ENCODE assay signal across 9 mouse cellular contexts in genomic region chr5:144988340-144989060, GRCm38 (mm10). TPM values are rescaled to one million over a fixed set of nuclear protein-coding genes. Genes with fewer than 3 reads are reported as not detected.
A peak's percentile ranks its signal among the peaks of the same experiment; 100 is the strongest.
DNase-seq lines count a peak whose midpoint lies in the region; ATAC-seq and TF ChIP-seq lines count a peak whose summit lies in the region.
"Had no signal": no experiment of that assay in that cellular context is flagged by ENCODE, and none has a peak within 500 bp of the region (broad histone marks: within the 10 kb centered on the region; RNA-seq: fewer than 3 reads in every experiment).

No protein-coding gene starts in this region.

- no peaks in the 10 kb centered on the region for H3K79me2 ChIP-seq in heart, adult 2 months (replicated peaks; ENCODE audit: control insufficient read depth, insufficient read depth, low read length)

- H3K36me3 ChIP-seq in E14TG2a.4 (ENCODE audit: insufficient read depth, low read length), result no peaks in the 10 kb centered on the region
- no peaks in the 10 kb centered on the region for H3K36me3 ChIP-seq in heart, adult 2 months (ENCODE audit: control insufficient read depth, insufficient read depth, low read length)
- no peaks in the 10 kb centered on the region for H3K36me3 ChIP-seq in kidney, embryonic 14.5 days (ENCODE audit: control insufficient read depth, insufficient read depth, low read length)
- H3K36me3 ChIP-seq in limb, embryonic 13.5 days, result no peaks in the 10 kb centered on the region
- H3K36me3 ChIP-seq: heart, embryonic 15.5 days had no signal

- no peak overlapping the region for H3K4me3 ChIP-seq in E14TG2a.4 (replicated peaks; ENCODE audit: low read length)
- H3K4me3 ChIP-seq in heart, adult 2 months, result no peak overlapping the region
- H3K4me3 ChIP-seq in kidney, embryonic 14.5 days (ENCODE audit: low read length), result no peak overlapping the region
- no peak overlapping the region for H3K4me3 ChIP-seq in limb, embryonic 13.5 days
- H3K4me3 ChIP-seq: heart, embryonic 15.5 days had no signal

- 34% methylated on average over 9 of the region's 9 CpGs for WGBS in heart, adult 2 months
- WGBS in kidney, embryonic 14.5 days, result 51% methylated on average over 9 of the region's 9 CpGs
- WGBS in limb, embryonic 13.5 days, result 50% methylated on average over 9 of the region's 9 CpGs

- DNase-seq in 3134 (ENCODE audit: extremely low read depth, insufficient read length, low spot score), result peak; percentile 64
- DNase-seq in cerebellum, adult 9-10 months, result peak; percentile 65
- peak; percentile 31 to 41 for DNase-seq in heart, adult 2 months
- peak; percentile 71 for DNase-seq in retina, embryonic 14.5 days (ENCODE audit: low spot score)
- DNase-seq in T-cell, adult 2 months (ENCODE audit: low spot score), result no peak

- intact Hi-C loops in heart, adult 2 months (cut with DNase I), result loop anchor here (1.0 to 2.0 kb wide), 3 partner anchors 104 to 194 kb away; no protein-coding TSS in a partner anchor

- TF ChIP-seq CTCF in E14TG2a.4 (conservative IDR thresholded peaks at IDR 0.05; ENCODE audit: low read length), result peak; percentile 37
- peak; percentile 81 for TF ChIP-seq CTCF in heart, adult 2 months (IDR thresholded peaks at IDR 0.05)

- no peaks in the 10 kb centered on the region for H3K9me3 ChIP-seq in E14TG2a.4 (ENCODE audit: low read length)
- H3K9me3 ChIP-seq in kidney, embryonic 14.5 days (ENCODE audit: control insufficient read depth, low read length), result peaks cover 4% of the 10 kb centered on the region
- H3K9me3 ChIP-seq in limb, embryonic 13.5 days, result peaks cover 11% of the 10 kb centered on the region; the same call in 1 of the 2 replicates
- H3K9me3 ChIP-seq: heart, embryonic 15.5 days had no signal

- no peak overlapping the region for H3K4me2 ChIP-seq in kidney, embryonic 14.5 days (replicated peaks; ENCODE audit: low read depth, low read length)
- no peak overlapping the region for H3K4me2 ChIP-seq in limb, embryonic 13.5 days (replicated peaks)
- H3K4me2 ChIP-seq: heart, embryonic 15.5 days had no signal

- no peak for TF ChIP-seq POLR2A in heart, adult 2 months (IDR thresholded peaks at IDR 0.05; ENCODE audit: insufficient read depth, low read depth, low read length)

- TF ChIP-seq EP300 in heart, adult 2 months (IDR thresholded peaks at IDR 0.05; ENCODE audit: insufficient read depth, low read depth, low read length), result peak; percentile 77

- H3K27me3 ChIP-seq in E14TG2a.4 (ENCODE audit: insufficient read depth, low read length), result no peaks in the 10 kb centered on the region
- H3K27me3 ChIP-seq in heart, adult 2 months (ENCODE audit: control insufficient read depth, insufficient read depth, low read length), result no peaks in the 10 kb centered on the region
- no peaks in the 10 kb centered on the region for H3K27me3 ChIP-seq in kidney, embryonic 14.5 days (ENCODE audit: control insufficient read depth, insufficient read depth, low read length)
- H3K27me3 ChIP-seq in limb, embryonic 13.5 days, result no peaks in the 10 kb centered on the region
- H3K27me3 ChIP-seq: heart, embryonic 15.5 days had no signal

- ATAC-seq in kidney, embryonic 14.5 days (ENCODE audit: low FRiP score, low TSS enrichment), result peak; percentile 66
- ATAC-seq in limb, embryonic 13.5 days (ENCODE audit: low FRiP score, low read depth), result peak; percentile 41; the same call in 1 of the 2 replicates

- no peak overlapping the region for H3K9ac ChIP-seq in heart, adult 2 months (ENCODE audit: low read depth, low read length)
- no peak overlapping the region for H3K9ac ChIP-seq in kidney, embryonic 14.5 days (ENCODE audit: low read depth, low read length)
- no peak overlapping the region for H3K9ac ChIP-seq in limb, embryonic 13.5 days
- H3K9ac ChIP-seq: heart, embryonic 15.5 days had no signal

- peaks cover 23% of the 10 kb centered on the region for H3K4me1 ChIP-seq in E14TG2a.4 (replicated peaks; ENCODE audit: low read depth, low read length)
- no peaks in the 10 kb centered on the region for H3K4me1 ChIP-seq in heart, adult 2 months (ENCODE audit: control insufficient read depth, insufficient read depth, low read length)
- H3K4me1 ChIP-seq in kidney, embryonic 14.5 days (ENCODE audit: control insufficient read depth, insufficient read depth, low read length), result no peaks in the 10 kb centered on the region
- H3K4me1 ChIP-seq in limb, embryonic 13.5 days, result no peaks in the 10 kb centered on the region
- H3K4me1 ChIP-seq: heart, embryonic 15.5 days had no signal

- H3K27ac ChIP-seq in heart, adult 2 months, result no peak overlapping the region
- no peak overlapping the region for H3K27ac ChIP-seq in kidney, embryonic 14.5 days (ENCODE audit: low read depth, low read length)
- no peak overlapping the region for H3K27ac ChIP-seq in limb, embryonic 13.5 days
- H3K27ac ChIP-seq: heart, embryonic 15.5 days had no signal

RNA-seq across cellular contexts. Expression of gene Smurf1, which starts 22.9 kb away (rescaled TPM):
- total RNA-seq in heart, adult 2 months (2021), result 10 to 100 TPM; 26.6 to 27.0 TPM
- 23.1 and 26.2 TPM in 2 replicates for polyA plus RNA-seq in heart, adult 2 months (2012; rRNA removed)
- 13.5 and 20.2 TPM in 2 replicates for polyA plus RNA-seq in kidney, embryonic 14.5 days (2014; fragmentation: Nextera tagmentation; extraction: Ambion mirVana)
- polyA plus RNA-seq in limb, embryonic 13.5 days (2015; fragmentation: Nextera tagmentation; extraction: Ambion mirVana), result 19.5 and 19.9 TPM in 2 replicates

RNA-seq across cellular contexts. Expression of gene Gm4871, which starts 44.1 kb away (rescaled TPM):
- not detected for total RNA-seq in heart, adult 2 months (2021)
- not detected in 2 replicates for polyA plus RNA-seq in heart, adult 2 months (2012; rRNA removed)
- not detected in 2 replicates for polyA plus RNA-seq in kidney, embryonic 14.5 days (2014; fragmentation: Nextera tagmentation; extraction: Ambion mirVana)
- not detected in 2 replicates for polyA plus RNA-seq in limb, embryonic 13.5 days (2015; fragmentation: Nextera tagmentation; extraction: Ambion mirVana)
- polyA plus RNA-seq: heart, embryonic 15.5 days had no signal

RNA-seq across cellular contexts. Expression of gene 1700018F24Rik, which starts 54.3 kb away (rescaled TPM):
- not detected for total RNA-seq in heart, adult 2 months (2021)
- not detected in 2 replicates for polyA plus RNA-seq in heart, adult 2 months (2012; rRNA removed)
- polyA plus RNA-seq in kidney, embryonic 14.5 days (2014; fragmentation: Nextera tagmentation; extraction: Ambion mirVana), result not detected in 2 replicates
- polyA plus RNA-seq in limb, embryonic 13.5 days (2015; fragmentation: Nextera tagmentation; extraction: Ambion mirVana), result not detected in 2 replicates
- polyA plus RNA-seq: heart, embryonic 15.5 days had no signal
